Mouse (Mus musculus) bone marrow macrophage, adult 2 months (primary cell): ENCODE data around the gene Kpna3. TPM values are rescaled to one million over a fixed set of nuclear protein-coding genes. Genes with fewer than 3 reads are reported as not detected.

Experiments
- H3K27ac ChIP-seq: 2 replicates; pipeline ENCODE4 v1.5.1; 2012; ENCODE audit warnings: low read depth, low read length; ENCODE audit not compliant: insufficient read depth
- H3K4me1 ChIP-seq: 2 replicates; pipeline ENCODE4 v1.6.1; 2012; ENCODE audit warnings: low read length; ENCODE audit not compliant: control insufficient read depth, insufficient read depth
- H3K4me3 ChIP-seq: 2 replicates; pipeline ENCODE4 v1.5.1; 2012; ENCODE audit warnings: mild to moderate bottlenecking, low read length, moderate library complexity; ENCODE audit not compliant: insufficient read depth
- CTCF ChIP-seq: IDR thresholded peaks from 2 replicates; pipeline ENCODE4 v1.5.1; 2012; ENCODE audit warnings: low read depth, mild to moderate bottlenecking, low read length, moderate library complexity
- POLR2A ChIP-seq: IDR thresholded peaks from 2 replicates; pipeline ENCODE4 v1.6.1; 2012; ENCODE audit warnings: mild to moderate bottlenecking, low read depth, low read length, borderline replicate concordance
- polyA plus RNA-seq: library from polyadenylated mRNA; stranded (reverse); fragments of >200 nt; gene quantifications from 2 replicates; pipeline ENCODE4 v1.2.4, GENCODE M21; 2012; ENCODE audit not compliant: missing spikeins, insufficient read depth, insufficient read length

Kpna3 gene
- polyA plus RNA-seq = 35.1 and 35.8 TPM in 2 replicates

- Histone ChIP-seq H3K4me3 (peak within 1 kb of the TSS; percentile 96), H3K4me1 (peaks cover 13% of the 10 kb centered on the region), H3K27ac (peak within 1 kb of the TSS; percentile 94)
- TF ChIP-seq POLR2A = no peak
- TF ChIP-seq CTCF = no peak
Observed at GRCm38 (mm10) chr14:61439661-61440559, at the start of gene Kpna3. Gene Kpna3 (minus strand): TSS chr14:61439874.

DNA sequence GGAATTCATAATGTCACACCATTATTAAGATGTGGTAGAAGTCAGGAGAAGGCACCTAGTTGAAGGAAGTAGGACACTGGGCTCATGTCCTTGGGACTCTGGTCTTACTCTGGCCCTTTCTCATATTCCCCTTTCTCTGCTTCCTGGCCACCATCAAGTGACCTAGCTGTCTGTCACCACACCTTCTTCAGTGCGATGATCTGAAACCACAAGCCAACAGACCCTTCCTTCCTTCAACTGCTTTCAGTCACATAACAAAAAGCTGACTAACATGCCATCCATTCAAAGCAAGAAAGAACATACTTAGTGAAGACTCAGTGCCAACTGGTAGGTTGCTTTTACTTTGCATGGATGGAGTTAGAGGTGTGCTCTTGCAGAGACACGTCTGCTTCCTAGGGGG lies 20.7 kb upstream of the Kpna3 start:
- H3K4me3 ChIP-seq = no peak overlapping the region
- no peak for TF ChIP-seq POLR2A
- no peak for TF ChIP-seq CTCF
- no peak overlapping the region for H3K27ac ChIP-seq
- no peaks in the 10 kb centered on the region for H3K4me1 ChIP-seq

DNA sequence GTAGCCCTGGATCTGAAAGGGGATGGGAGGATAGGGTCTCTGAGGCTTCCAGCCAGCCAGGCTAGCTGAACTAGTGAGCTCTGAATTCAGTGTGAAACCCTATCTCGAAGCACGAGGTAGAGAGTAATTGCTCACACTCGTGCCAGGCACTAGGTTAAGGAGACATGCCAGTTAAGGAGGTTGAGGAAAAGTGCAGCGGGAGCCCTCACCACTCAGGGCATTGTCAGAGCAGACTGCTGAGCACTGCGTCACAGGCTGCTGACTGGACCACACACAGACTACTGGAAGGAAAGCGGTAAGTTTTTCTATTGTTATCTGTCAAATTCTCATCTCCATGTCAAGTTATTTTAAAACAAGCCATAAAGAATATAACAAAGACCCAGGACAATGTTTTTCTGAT lies 17.8 kb upstream of the Kpna3 start:
- no peak overlapping the region for H3K27ac ChIP-seq
- TF ChIP-seq CTCF (no peak), POLR2A (no peak)
- H3K4me3 ChIP-seq = no peak overlapping the region
- H3K4me1 ChIP-seq = peaks cover 18% of the 10 kb centered on the region

DNA sequence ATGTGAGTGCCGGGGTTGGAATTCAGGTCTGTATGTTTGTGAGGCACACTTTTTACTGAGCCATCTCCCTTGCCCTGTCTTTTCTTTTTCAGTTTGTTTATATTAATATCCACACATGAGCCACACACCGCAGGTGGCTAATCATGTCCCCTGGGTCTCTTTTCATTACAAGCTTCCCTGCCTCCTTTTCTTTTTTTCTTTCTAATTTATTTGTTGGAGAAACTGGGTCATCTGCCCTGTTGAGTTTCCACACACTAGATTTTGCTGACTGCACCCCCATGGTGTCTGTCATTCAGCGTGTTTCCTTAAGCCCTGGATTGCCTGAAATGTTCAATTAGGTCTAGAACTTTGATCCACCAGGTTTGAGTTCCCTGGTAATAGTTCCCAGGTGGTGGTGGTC lies 15.9 kb upstream of the Kpna3 start:
- Histone ChIP-seq H3K4me1 (peaks cover 23% of the 10 kb centered on the region), H3K4me3 (no peak overlapping the region), H3K27ac (no peak overlapping the region)
- TF ChIP-seq CTCF = no peak

- Histone ChIP-seq H3K4me3 (no peak overlapping the region), H3K27ac (peak overlapping the region; percentile 25; the same call in 1 of the 2 replicates), H3K4me1 (peaks cover 25% of the 10 kb centered on the region)
- TF ChIP-seq POLR2A (no peak), CTCF (no peak)
Observed at GRCm38 (mm10) chr14:61453032-61453431, 13.4 kb upstream of the Kpna3 start.

DNA sequence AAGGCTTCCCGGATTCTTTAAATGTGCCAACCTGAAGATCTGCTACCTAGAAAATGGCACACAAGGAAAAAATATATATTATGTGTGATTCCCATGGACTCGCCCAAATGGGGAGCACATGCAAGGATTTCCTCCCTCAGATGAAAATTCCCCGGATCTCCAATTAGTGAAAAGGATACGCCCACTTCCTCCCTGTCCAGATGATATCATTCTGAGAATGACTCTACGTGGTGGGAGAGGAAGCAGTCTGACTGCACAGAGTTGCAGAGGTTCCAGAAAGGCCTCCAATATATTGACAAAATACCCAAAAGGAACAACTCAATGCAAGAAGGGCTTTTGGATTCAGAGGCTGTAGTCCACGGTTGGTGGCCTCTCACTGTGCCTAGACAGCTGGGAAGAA lies 12.8 kb upstream of the Kpna3 start:
- H3K27ac ChIP-seq = peak overlapping the region; percentile 25
- no peak overlapping the region for H3K4me3 ChIP-seq
- no peak for TF ChIP-seq POLR2A
- TF ChIP-seq CTCF = no peak
- peaks cover 30% of the 10 kb centered on the region for H3K4me1 ChIP-seq

DNA sequence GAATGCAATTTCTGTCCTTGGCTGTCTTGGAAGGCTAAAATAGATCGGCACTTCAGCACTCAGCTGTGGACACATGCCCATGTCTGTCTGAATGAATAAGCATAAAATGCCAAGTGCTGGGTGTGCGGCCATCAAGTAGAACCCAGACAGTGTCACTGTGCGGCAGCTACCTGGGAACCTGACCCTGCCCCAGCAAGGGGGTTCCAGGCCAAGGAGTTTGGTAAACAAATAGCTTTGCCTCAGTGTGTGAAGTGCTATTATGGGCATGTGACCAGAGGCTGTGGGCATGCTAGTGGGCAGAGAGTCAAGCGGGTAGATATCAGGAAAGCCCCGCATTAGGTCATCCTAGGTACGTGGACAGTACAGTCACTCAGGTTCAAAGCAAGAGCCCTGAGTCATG lies 8.1 kb upstream of the Kpna3 start:
- no peak for TF ChIP-seq CTCF
- no peak for TF ChIP-seq POLR2A
- Histone ChIP-seq H3K4me1 (peaks cover 14% of the 10 kb centered on the region), H3K4me3 (no peak overlapping the region), H3K27ac (no peak overlapping the region)

- Histone ChIP-seq H3K4me3 (peak overlapping the region; percentile 96), H3K27ac (peak overlapping the region; percentile 94), H3K4me1 (peaks cover 13% of the 10 kb centered on the region)
- no peak for TF ChIP-seq CTCF
- no peak for TF ChIP-seq POLR2A
Observed at GRCm38 (mm10) chr14:61439141-61439660, 473 bp downstream of the Kpna3 start.

DNA sequence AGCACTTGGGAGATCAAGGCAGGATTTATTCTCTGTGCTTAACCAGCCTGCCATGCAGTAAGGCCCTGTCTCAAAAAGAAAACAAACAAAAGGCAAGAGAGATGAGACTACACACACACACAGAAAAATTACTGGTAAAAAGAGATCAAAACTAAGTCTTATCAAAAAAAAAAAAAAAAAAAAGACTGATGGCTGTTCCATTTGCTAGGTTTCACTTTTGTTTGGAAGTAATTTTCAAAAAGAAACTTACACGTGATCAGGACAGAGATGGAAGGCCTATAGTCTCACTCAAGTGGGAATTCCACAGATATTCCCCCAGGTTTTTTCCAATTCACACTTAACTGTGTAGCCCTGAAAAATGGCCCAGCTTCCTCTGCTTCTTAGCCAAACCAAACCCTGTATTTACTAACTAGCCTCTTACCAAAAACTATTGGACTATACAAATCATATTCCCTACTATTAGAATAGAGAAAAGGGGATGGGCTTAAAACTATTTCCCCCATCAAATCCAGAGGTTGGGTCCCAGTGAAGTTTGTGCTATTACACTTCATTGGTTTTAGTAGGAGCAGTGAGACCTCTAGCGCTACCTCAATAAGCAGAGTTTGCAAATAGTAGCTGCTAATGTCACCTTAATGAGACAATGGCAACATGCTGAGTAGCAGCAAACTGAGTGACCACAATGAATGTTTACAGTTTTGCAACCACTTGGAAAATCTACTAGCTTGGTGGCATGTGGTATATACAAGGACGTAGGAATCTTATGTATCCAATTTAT lies 1.3 kb downstream of the Kpna3 start:
- TF ChIP-seq POLR2A = no peak
- TF ChIP-seq CTCF = no peak
- Histone ChIP-seq H3K27ac (no peak overlapping the region), H3K4me1 (peaks cover 13% of the 10 kb centered on the region), H3K4me3 (peak overlapping the region; percentile 96)

DNA sequence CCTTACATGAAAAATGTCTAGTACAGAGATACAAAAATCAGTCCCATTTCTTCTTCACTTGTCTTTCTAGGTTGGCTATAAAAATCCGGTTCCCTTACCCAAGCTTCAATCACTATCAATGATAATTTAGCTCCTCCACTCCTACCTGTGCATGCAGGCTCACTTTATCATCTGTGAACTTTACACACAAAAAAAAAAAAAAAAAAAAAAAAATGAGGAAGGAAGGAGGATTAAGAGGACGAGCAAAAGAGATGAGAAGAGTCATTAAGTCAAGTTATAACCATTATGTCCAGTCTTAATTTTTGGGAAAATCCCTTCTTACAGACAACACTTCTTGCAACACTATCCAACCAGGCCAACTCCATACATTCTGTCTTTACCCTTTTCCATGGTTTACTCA lies 2.8 kb downstream of the Kpna3 start:
- H3K4me3 ChIP-seq = no peak overlapping the region
- peaks cover 16% of the 10 kb centered on the region for H3K4me1 ChIP-seq
- TF ChIP-seq POLR2A (no peak), CTCF (no peak)
- H3K27ac ChIP-seq = no peak overlapping the region
